Mouse (Mus musculus) cerebellum, adult 2 months (tissue): ENCODE data around the gene Bik.

ENCODE experiments used
- CTCF ChIP-seq: fragments of 200-500 bp; IDR thresholded peaks from 2 replicates; pipeline ENCODE4 v1.5.1; 2011; ENCODE audit warnings: low read depth, mild to moderate bottlenecking, control low read depth, low read length, moderate library complexity, borderline replicate concordance; ENCODE audit not compliant: insufficient read depth
- POLR2A ChIP-seq: fragments of 200-500 bp; IDR thresholded peaks from 2 replicates; pipeline ENCODE4 v1.6.1; 2011; ENCODE audit warnings: low read length, control low read depth, borderline replicate concordance; ENCODE audit not compliant: insufficient read depth

DNA sequence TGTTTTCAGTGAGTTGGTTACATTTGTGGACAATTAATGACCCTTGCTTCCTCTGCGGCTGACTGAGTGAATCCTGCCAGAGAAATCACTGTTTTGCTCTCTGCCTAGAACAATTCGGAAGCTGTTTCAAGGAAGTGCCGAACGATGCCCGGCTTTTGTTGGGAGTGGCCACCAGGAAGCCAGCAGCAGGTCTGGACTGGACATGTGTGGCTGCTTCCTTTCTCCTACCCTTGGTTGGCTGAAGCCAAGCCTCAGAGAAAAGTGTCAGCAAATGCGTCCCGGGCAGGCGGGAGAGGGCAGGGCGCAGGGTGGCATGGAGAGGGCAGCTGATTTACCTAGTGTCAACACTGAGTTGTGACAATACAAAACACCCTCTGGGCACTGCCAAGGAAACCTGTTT is 3.6 kb downstream of the Bik start:
- TF ChIP-seq CTCF (no peak), POLR2A (no peak)
